ENCODE assay signal across 8 mouse cellular contexts in the genomic region with DNA sequence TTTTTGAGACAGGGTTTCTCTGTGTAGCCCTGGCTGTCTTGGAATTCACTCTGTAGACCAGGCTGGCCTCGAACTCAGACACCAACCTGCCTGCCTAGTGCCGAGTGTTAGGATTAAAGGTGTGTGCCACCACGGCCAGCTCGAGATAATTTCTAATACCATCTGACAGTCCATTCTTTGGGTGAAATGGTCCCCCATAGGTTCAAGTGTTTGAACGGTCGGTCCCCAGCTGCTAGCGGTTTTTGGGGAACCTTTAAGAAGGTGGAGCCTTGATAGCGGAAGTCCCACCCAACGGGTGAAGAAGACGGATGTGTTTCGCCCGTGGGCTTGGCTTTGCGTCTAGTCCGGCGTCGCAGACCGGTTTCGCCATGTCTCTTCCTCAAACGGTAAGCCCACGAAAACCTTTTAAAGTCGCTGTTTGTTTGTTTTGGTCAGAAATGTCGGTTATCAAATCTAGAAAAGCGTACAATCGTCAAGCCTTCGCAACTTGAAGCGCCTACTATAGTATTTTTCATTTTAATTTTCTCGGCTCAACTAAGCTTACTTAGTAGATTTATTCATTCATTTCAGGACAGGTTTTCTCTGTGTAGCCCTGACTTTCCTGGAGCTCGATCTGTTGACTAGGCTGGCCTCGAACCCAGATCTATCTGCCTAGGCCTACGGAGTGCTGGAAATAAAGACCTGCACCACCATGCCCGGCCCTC. TPM values are rescaled to one million over a fixed set of nuclear protein-coding genes. Genes with fewer than 3 reads are reported as not detected.
DNase-seq lines count a peak whose midpoint lies in the region; ATAC-seq lines count a peak whose summit lies in the region.

No protein-coding gene starts in this region.

- H3K9ac ChIP-seq in heart, embryonic 14.5 days (ENCODE audit: low read length), result peak overlapping the region; percentile 78
- peak overlapping the region; percentile 82 for H3K9ac ChIP-seq in liver, embryonic 12.5 days
- H3K9ac ChIP-seq in stomach, embryonic 14.5 days (replicated peaks; ENCODE audit: low read depth, low read length), result peak overlapping the region; percentile 52

- H3K27ac ChIP-seq in brown adipose tissue, adult 24 weeks (replicated peaks; ENCODE audit: low read depth, low read length), result peak overlapping the region; percentile 40
- peak overlapping the region; percentile 34 to 46 for H3K27ac ChIP-seq in heart, embryonic 14.5 days (replicated peaks in 1 of 2; ENCODE audit: control insufficient read depth in 1 of 2, insufficient read depth in 1 of 2, low read depth in 2 of 2, low read length in 2 of 2)
- peak overlapping the region; percentile 85 for H3K27ac ChIP-seq in liver, embryonic 12.5 days
- no peak overlapping the region for H3K27ac ChIP-seq in stomach, embryonic 14.5 days (ENCODE audit: low read length)

- H3K36me3 ChIP-seq in heart, embryonic 14.5 days (ENCODE audit: control insufficient read depth, insufficient read depth, low read length), result peaks cover 7% of the 10 kb centered on the region; the same call in 1 of the 2 replicates
- H3K36me3 ChIP-seq in liver, embryonic 12.5 days, result peaks cover 4% of the 10 kb centered on the region; the same call in 1 of the 2 replicates
- peaks cover under 1% of the 10 kb centered on the region; the same call in 1 of the 2 replicates for H3K36me3 ChIP-seq in stomach, embryonic 14.5 days (ENCODE audit: control insufficient read depth, insufficient read depth, low read length)

- H3K9me3 ChIP-seq in heart, embryonic 14.5 days (ENCODE audit: control insufficient read depth, low read length), result no peaks in the 10 kb centered on the region
- H3K9me3 ChIP-seq in liver, embryonic 12.5 days (replicated peaks), result no peaks in the 10 kb centered on the region
- H3K9me3 ChIP-seq in stomach, embryonic 14.5 days (ENCODE audit: control insufficient read depth, low read depth, low read length), result no peaks in the 10 kb centered on the region

- peak; percentile 84 for DNase-seq in CD4-positive, CD25-positive, alpha-beta regulatory T cell, adult 2 months (ENCODE audit: low read depth, low spot score)
- DNase-seq in fibroblast of lung, adult 2 months (ENCODE audit: low read depth), result peak; percentile 53
- DNase-seq in kidney, postnatal 10 days, result peak; percentile 88
- DNase-seq in natural killer cell, adult 2 months (ENCODE audit: low spot score in 2 of 2), result peak; percentile 74 to 78

- no peaks in the 10 kb centered on the region for H3K4me1 ChIP-seq in brown adipose tissue, adult 24 weeks (ENCODE audit: control insufficient read depth, insufficient read depth, insufficient read length, low read length)
- H3K4me1 ChIP-seq in heart, embryonic 14.5 days (ENCODE audit: control insufficient read depth in 2 of 2, insufficient read depth in 2 of 2, low read length in 2 of 2), result peaks cover 0 to 14% of the 10 kb centered on the region in 2 experiments; a peak in 3 of 4 replicates
- peaks cover 58% of the 10 kb centered on the region for H3K4me1 ChIP-seq in liver, embryonic 12.5 days
- peaks cover 17% of the 10 kb centered on the region; the same call in 1 of the 2 replicates for H3K4me1 ChIP-seq in stomach, embryonic 14.5 days (ENCODE audit: control insufficient read depth, insufficient read depth, low read length)

- WGBS in heart, embryonic 14.5 days, result 4% methylated on average over 31 of the region's 31 CpGs
- WGBS in liver, embryonic 12.5 days (ENCODE audit: insufficient replicate concordance), result 2% methylated on average over 31 of the region's 31 CpGs
- 2% methylated on average over 31 of the region's 31 CpGs for WGBS in stomach, embryonic 14.5 days

- peak; percentile 47; the same call in 1 of the 2 replicates for ATAC-seq in heart, embryonic 14.5 days (ENCODE audit: insufficient number of reproducible peaks, insufficient read depth, low FRiP score, low read depth)
- peak; percentile 72 for ATAC-seq in liver, embryonic 12.5 days
- ATAC-seq in stomach, embryonic 14.5 days (ENCODE audit: insufficient number of reproducible peaks, insufficient read depth, low FRiP score, low read depth), result peak; percentile 59; the same call in 1 of the 2 replicates

- peak overlapping the region; percentile 75 for H3K4me3 ChIP-seq in brown adipose tissue, adult 24 weeks (ENCODE audit: insufficient read depth, low read depth, low read length)
- peak overlapping the region; percentile 51 to 61 for H3K4me3 ChIP-seq in heart, embryonic 14.5 days (ENCODE audit: control insufficient read depth in 1 of 2, insufficient read depth in 1 of 2, low read depth in 1 of 2, low read length in 2 of 2)
- peak overlapping the region; percentile 73 for H3K4me3 ChIP-seq in liver, embryonic 12.5 days
- H3K4me3 ChIP-seq in stomach, embryonic 14.5 days (ENCODE audit: low read depth, low read length), result peak overlapping the region; percentile 52

- H3K4me2 ChIP-seq in heart, embryonic 14.5 days (ENCODE audit: low read length), result peak overlapping the region; percentile 78
- peak overlapping the region; percentile 87 for H3K4me2 ChIP-seq in liver, embryonic 12.5 days
- H3K4me2 ChIP-seq in stomach, embryonic 14.5 days (replicated peaks; ENCODE audit: low read depth, low read length), result peak overlapping the region; percentile 75

- no peaks in the 10 kb centered on the region for H3K27me3 ChIP-seq in heart, embryonic 14.5 days (ENCODE audit: control insufficient read depth, insufficient read depth, low read length)
- H3K27me3 ChIP-seq in liver, embryonic 12.5 days (replicated peaks), result no peaks in the 10 kb centered on the region
- no peaks in the 10 kb centered on the region for H3K27me3 ChIP-seq in stomach, embryonic 14.5 days (ENCODE audit: control insufficient read depth, insufficient read depth, low read length)

RNA-seq across cellular contexts. Expression of a gene that starts 14.3 kb away (rescaled TPM):
- polyA plus RNA-seq in brown adipose tissue, adult 24 weeks (2012; ENCODE audit: insufficient read depth, insufficient read length, missing spikeins), result 5.3 and 6.8 TPM in 2 replicates
- polyA plus RNA-seq in heart, embryonic 14.5 days (2014; fragmentation: Nextera tagmentation; extraction: Ambion mirVana), result 10.9 and 11.2 TPM in 2 replicates
- 12.6 and 13.7 TPM in 2 replicates for polyA plus RNA-seq in liver, embryonic 12.5 days (2016; fragmentation: Nextera tagmentation; extraction: Ambion mirVana)
- polyA plus RNA-seq in stomach, embryonic 14.5 days (2014; fragmentation: Nextera tagmentation; extraction: Ambion mirVana), result 26.9 and 30.6 TPM in 2 replicates

RNA-seq across cellular contexts. Expression of a gene that starts 14.7 kb away (rescaled TPM):
- 13.5 and 14.5 TPM in 2 replicates for polyA plus RNA-seq in brown adipose tissue, adult 24 weeks (2012; ENCODE audit: insufficient read depth, insufficient read length, missing spikeins)
- polyA plus RNA-seq in heart, embryonic 14.5 days (2014; fragmentation: Nextera tagmentation; extraction: Ambion mirVana), result 26.2 and 27.2 TPM in 2 replicates
- polyA plus RNA-seq in liver, embryonic 12.5 days (2016; fragmentation: Nextera tagmentation; extraction: Ambion mirVana), result 23.7 and 25.1 TPM in 2 replicates
- 37.6 and 39.4 TPM in 2 replicates for polyA plus RNA-seq in stomach, embryonic 14.5 days (2014; fragmentation: Nextera tagmentation; extraction: Ambion mirVana)

RNA-seq across cellular contexts. Expression of a gene that starts 24.8 kb away (rescaled TPM):
- 69.2 and 77.7 TPM in 2 replicates for polyA plus RNA-seq in brown adipose tissue, adult 24 weeks (2012; ENCODE audit: insufficient read depth, insufficient read length, missing spikeins)
- 57.0 and 58.3 TPM in 2 replicates for polyA plus RNA-seq in heart, embryonic 14.5 days (2014; fragmentation: Nextera tagmentation; extraction: Ambion mirVana)
- polyA plus RNA-seq in liver, embryonic 12.5 days (2016; fragmentation: Nextera tagmentation; extraction: Ambion mirVana), result 90.2 and 90.5 TPM in 2 replicates
- 88.0 and 92.7 TPM in 2 replicates for polyA plus RNA-seq in stomach, embryonic 14.5 days (2014; fragmentation: Nextera tagmentation; extraction: Ambion mirVana)

RNA-seq across cellular contexts. Expression of a gene that starts 26.0 kb away (rescaled TPM):
- 3.3 and 3.9 TPM in 2 replicates for polyA plus RNA-seq in brown adipose tissue, adult 24 weeks (2012; ENCODE audit: insufficient read depth, insufficient read length, missing spikeins)
- polyA plus RNA-seq in heart, embryonic 14.5 days (2014; fragmentation: Nextera tagmentation; extraction: Ambion mirVana), result 2.6 and 2.7 TPM in 2 replicates
- polyA plus RNA-seq in liver, embryonic 12.5 days (2016; fragmentation: Nextera tagmentation; extraction: Ambion mirVana), result 4.6 and 5.7 TPM in 2 replicates
- polyA plus RNA-seq in stomach, embryonic 14.5 days (2014; fragmentation: Nextera tagmentation; extraction: Ambion mirVana), result 3.3 and 5.3 TPM in 2 replicates

RNA-seq across cellular contexts. Expression of a gene that starts 38.3 kb away (rescaled TPM):
- polyA plus RNA-seq in brown adipose tissue, adult 24 weeks (2012; ENCODE audit: insufficient read depth, insufficient read length, missing spikeins), result 16.3 and 22.1 TPM in 2 replicates
- 4.2 and 4.4 TPM in 2 replicates for polyA plus RNA-seq in heart, embryonic 14.5 days (2014; fragmentation: Nextera tagmentation; extraction: Ambion mirVana)
- 19.5 and 20.5 TPM in 2 replicates for polyA plus RNA-seq in liver, embryonic 12.5 days (2016; fragmentation: Nextera tagmentation; extraction: Ambion mirVana)
- polyA plus RNA-seq in stomach, embryonic 14.5 days (2014; fragmentation: Nextera tagmentation; extraction: Ambion mirVana), result 8.4 and 10.6 TPM in 2 replicates
